Mouse (Mus musculus) cortical plate, adult 2 months (tissue): ENCODE data around the gene Sag.

Source experiments
- CTCF ChIP-seq: fragments of 200-500 bp; IDR thresholded peaks from 2 replicates; pipeline ENCODE4 v1.5.1; 2011; ENCODE audit warnings: mild to moderate bottlenecking, control low read depth, low read length; ENCODE audit not compliant: insufficient read depth; ENCODE audit errors: extremely low read depth
- POLR2A ChIP-seq: fragments of 200-500 bp; IDR thresholded peaks from 2 replicates; pipeline ENCODE4 v1.6.1; 2011; ENCODE audit warnings: mild to moderate bottlenecking, low read length, control low read depth; ENCODE audit not compliant: insufficient read depth; ENCODE audit errors: extremely low read depth

GRCm38 (mm10) chr1:87846801-87847474 is 43.5 kb downstream of the Sag start:
- no peak for TF ChIP-seq CTCF
- TF ChIP-seq POLR2A: no peak
